ENCODE assay signal across 24 mouse cellular contexts in the genomic region with DNA sequence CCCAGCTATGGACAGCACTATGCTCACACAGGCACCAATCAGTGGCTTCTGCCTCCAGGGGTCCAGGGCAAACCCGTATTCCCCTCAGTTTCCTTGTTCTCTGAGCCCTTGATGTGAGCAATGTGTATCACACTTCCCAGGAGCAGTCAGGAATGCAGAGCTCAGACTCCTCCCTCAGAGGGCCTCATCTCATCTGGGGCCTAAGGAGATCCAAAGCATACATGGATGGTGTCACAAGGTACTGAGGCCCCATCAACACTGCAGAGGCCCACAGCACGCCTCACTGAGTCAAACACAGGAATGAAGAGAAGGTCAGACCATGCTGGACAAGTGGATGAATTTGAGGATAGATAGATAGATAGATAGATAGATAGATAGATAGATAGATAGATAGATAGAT. TPM values are rescaled to one million over a fixed set of nuclear protein-coding genes. Genes with fewer than 3 reads are reported as not detected.
"Had no signal": no experiment of that assay in that cellular context is flagged by ENCODE, and none has a peak within 500 bp of the region (broad histone marks: within the 10 kb centered on the region; RNA-seq: fewer than 3 reads in every experiment).

No protein-coding gene starts in this region.

- ATAC-seq: midbrain, embryonic 16.5 days had no signal

- H3K27ac ChIP-seq: midbrain, embryonic 10.5 days; midbrain, embryonic 12.5 days; neural tube, embryonic 13.5 days; neural tube, embryonic 15.5 days had no signal

- H3K9ac ChIP-seq: lung, embryonic 14.5 days; midbrain, embryonic 12.5 days; neural tube, embryonic 13.5 days; neural tube, embryonic 15.5 days had no signal

- H3K36me3 ChIP-seq: midbrain, embryonic 10.5 days; midbrain, embryonic 12.5 days; neural tube, embryonic 13.5 days; neural tube, embryonic 15.5 days had no signal

- H3K4me2 ChIP-seq: lung, embryonic 14.5 days; midbrain, embryonic 12.5 days; neural tube, embryonic 13.5 days; neural tube, embryonic 15.5 days had no signal

- H3K4me3 ChIP-seq: midbrain, embryonic 10.5 days; midbrain, embryonic 12.5 days; myocyte; neural tube, embryonic 13.5 days; neural tube, embryonic 15.5 days had no signal

- H3K27me3 ChIP-seq: midbrain, embryonic 12.5 days; neural tube, embryonic 13.5 days; neural tube, embryonic 15.5 days had no signal

- H3K9me3 ChIP-seq: midbrain, embryonic 10.5 days; midbrain, embryonic 12.5 days; neural tube, embryonic 13.5 days; neural tube, embryonic 15.5 days had no signal

- H3K4me1 ChIP-seq: midbrain, embryonic 12.5 days; neural tube, embryonic 13.5 days; neural tube, embryonic 15.5 days had no signal

- DNase-seq: lung, adult 18-20 months; lung, embryonic 14.5 days; lung, postnatal 10 days; midbrain, embryonic 14.5 days; right cerebral cortex, postnatal 25 days; right cerebral cortex, postnatal 4 days; spleen, adult 18-20 months; thymus, adult 18-20 months; thymus, postnatal 14 days; thymus, postnatal 36 days had no signal

RNA-seq across cellular contexts. Expression of a gene that starts 7.9 kb away (rescaled TPM):
- total RNA-seq: megakaryocyte, adult 5-6 weeks; megakaryocyte-erythroid progenitor cell, adult 5-6 weeks had no signal
- polyA plus RNA-seq: neural tube, embryonic 11.5 days had no signal

RNA-seq across cellular contexts. Expression of a gene that starts 21.9 kb away (rescaled TPM):
- total RNA-seq: megakaryocyte, adult 5-6 weeks; megakaryocyte-erythroid progenitor cell, adult 5-6 weeks had no signal
- polyA plus RNA-seq: liver, embryonic 16.5 days; lung, embryonic 16.5 days; midbrain, embryonic 10.5 days; midbrain, embryonic 12.5 days; midbrain, embryonic 14.5 days; midbrain, embryonic 16.5 days; myocyte; neural tube, embryonic 11.5 days; neural tube, embryonic 13.5 days; small intestine, adult 2 months; stomach, embryonic 14.5 days; stomach, embryonic 16.5 days had no signal
